9 mouse cellular contexts compared by ENCODE assay signal in the genomic region with DNA sequence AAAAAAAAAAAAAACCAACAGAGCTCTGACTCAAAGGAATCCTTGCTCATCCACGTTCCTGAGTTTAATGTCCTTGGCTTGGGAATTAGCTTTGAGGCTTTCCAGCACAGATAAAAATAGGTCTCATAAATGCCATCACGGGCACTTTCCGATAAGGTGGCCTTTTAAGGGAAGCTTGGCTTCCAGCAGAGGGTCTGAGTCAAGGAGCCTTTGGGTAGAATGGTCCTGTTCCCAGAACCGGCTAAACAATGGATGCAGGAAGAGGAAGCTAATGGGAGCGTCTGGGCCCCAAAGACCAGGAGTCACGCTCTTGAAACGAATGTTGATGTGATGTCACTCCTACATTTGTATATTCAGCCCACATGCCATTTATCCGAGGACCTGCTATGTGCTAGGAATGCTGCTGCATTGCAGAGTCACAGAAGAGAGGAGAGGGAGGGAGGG. TPM values are rescaled to one million over a fixed set of nuclear protein-coding genes. Genes with fewer than 3 reads are reported as not detected.
A peak's percentile ranks its signal among the peaks of the same experiment; 100 is the strongest.
DNase-seq lines count a peak whose midpoint lies in the region; TF ChIP-seq lines count a peak whose summit lies in the region.
"Had no signal": no experiment of that assay in that cellular context is flagged by ENCODE, and none has a peak within 500 bp of the region (broad histone marks: within the 10 kb centered on the region; RNA-seq: fewer than 3 reads in every experiment).

No protein-coding gene starts in this region.

- intact Hi-C loops in left cerebral cortex, adult 2 months (cut with DNase I), result loop anchor here (5.0 kb wide), 1 partner anchor 1440 kb away; no protein-coding TSS in a partner anchor

- no peak for TF ChIP-seq CTCF in left cerebral cortex, adult 2 months (IDR thresholded peaks at IDR 0.05)

- peak; percentile 31 for DNase-seq in embryo, embryonic 10 days (ENCODE audit: low spot score)
- no peak for DNase-seq in embryo, embryonic 11 days
- peak; percentile 50 for DNase-seq in ovary, adult 18-20 months (ENCODE audit: low spot score)
- DNase-seq in ovary, postnatal 36 days (ENCODE audit: low spot score), result no peak
- peak; percentile 68 to 69 for DNase-seq in heart, adult 9 months (ENCODE audit: low spot score in 2 of 2)
- no peak for DNase-seq in left cerebral cortex, adult 18-20 months (ENCODE audit: low spot score in 2 of 2)
- no peak for DNase-seq in left cerebral cortex, adult 2 months (ENCODE audit: extremely low spot score in 1 of 2, low spot score in 2 of 2)
- no peak for DNase-seq in left cerebral cortex, adult 9 months (ENCODE audit: low spot score in 2 of 2)

- no peak overlapping the region for H3K4me3 ChIP-seq in left cerebral cortex, adult 2 months
- H3K4me3 ChIP-seq: liver, embryonic 15.5 days had no signal

- no peak overlapping the region for H3K27ac ChIP-seq in left cerebral cortex, adult 2 months
- H3K27ac ChIP-seq: liver, embryonic 15.5 days had no signal

RNA-seq across cellular contexts. Expression of gene Spop, which starts 11.2 kb away (rescaled TPM):
- total RNA-seq in left cerebral cortex, adult 18-20 months (2021), result 100 to 1,000 TPM; 174 to 182 TPM
- total RNA-seq in left cerebral cortex, adult 2 months (2021), result 100 to 1,000 TPM; 178 to 187 TPM

RNA-seq across cellular contexts. Expression of gene Slc35b1, which starts 18.2 kb away (rescaled TPM):
- total RNA-seq in left cerebral cortex, adult 18-20 months (2021), result 10 to 100 TPM; 56.8 to 60.3 TPM
- 10 to 100 TPM; 55.8 to 61.9 TPM for total RNA-seq in left cerebral cortex, adult 2 months (2021)

Comparison
In these comparisons a context has a peak if more than half of its experiments do, and no peak if none do; other contexts are left out.
1. DNase-seq: peak in embryo, embryonic 10 days (single experiment), ovary, adult 18-20 months (single experiment) and heart, adult 9 months (2 of 2); none in embryo, embryonic 11 days (single experiment), ovary, postnatal 36 days (single experiment), left cerebral cortex, adult 18-20 months (0 of 2), left cerebral cortex, adult 2 months (0 of 2) and left cerebral cortex, adult 9 months (0 of 2).